Mouse (Mus musculus) CH12.LX (cell line): Measurements from ENCODE around the gene Magohb. TPM values are rescaled to one million over a fixed set of nuclear protein-coding genes. Genes with fewer than 3 reads are reported as not detected.

Source experiments
- DNase-seq: peaks from one replicate; pipeline ENCODE4 v3.0.0-alpha.2; 2013; ENCODE audit errors: extremely low read depth
- H3K27ac ChIP-seq: 2 replicates; pipeline ENCODE4 v1.5.1; 2012; ENCODE audit warnings: low read depth, mild to moderate bottlenecking, control low read depth, moderate library complexity; ENCODE audit not compliant: insufficient read depth
- H3K27me3 ChIP-seq: replicated peaks from 2 replicates; pipeline ENCODE3; 2012; ENCODE audit warnings: inconsistent platforms
- H3K36me3 ChIP-seq, 2 experiments: replicated peaks in 1 of 2; 2 replicates each; pipeline versions ENCODE3 to v1.6.1; 2012; ENCODE audit warnings: inconsistent platforms in 1 of 2, low read length in 1 of 2, mild to moderate bottlenecking in 1 of 2, mixed read lengths in 1 of 2, moderate library complexity in 1 of 2; ENCODE audit not compliant: control insufficient read depth in 1 of 2, insufficient read depth in 1 of 2
- H3K4me1 ChIP-seq, 2 experiments: 2 replicates each; pipeline ENCODE4 v1.6.1; 2012; ENCODE audit warnings: inconsistent platforms in 1 of 2, moderate library complexity in 1 of 2; ENCODE audit not compliant: insufficient read depth in 2 of 2, control insufficient read depth in 1 of 2
- H3K4me2 ChIP-seq: 2 replicates; pipeline ENCODE4 v1.6.1; 2012; ENCODE audit warnings: low read depth, mild to moderate bottlenecking, control low read depth; ENCODE audit not compliant: poor library complexity, insufficient read depth, severe bottlenecking
- H3K4me3 ChIP-seq, 3 experiments: fragments of 150-350 bp in 1 of 3; sonication (generic) in 1 of 3; replicated peaks in 1 of 3; 2 replicates each; pipeline versions ENCODE3 to v1.5.1; 2011 to 2012; ENCODE audit warnings: low read depth in 2 of 3, low read length in 2 of 3, mild to moderate bottlenecking in 2 of 3, moderate library complexity in 2 of 3, control low read depth in 1 of 3, improper control_type of control experiment in 1 of 3, inconsistent platforms in 1 of 3, mixed read lengths in 1 of 3; ENCODE audit not compliant: poor library complexity in 1 of 3
- H3K79me2 ChIP-seq: replicated peaks from 2 replicates; pipeline ENCODE4 v1.6.1; 2012; ENCODE audit warnings: mild to moderate bottlenecking, moderate library complexity; ENCODE audit not compliant: control insufficient read depth, poor library complexity, insufficient read depth, severe bottlenecking; ENCODE audit errors: extremely low read depth
- H3K9ac ChIP-seq: 2 replicates; pipeline ENCODE4 v1.6.1; 2012; ENCODE audit warnings: low read depth, mild to moderate bottlenecking, control low read depth, moderate library complexity; ENCODE audit not compliant: insufficient read depth
- H3K9me3 ChIP-seq: replicated peaks from 2 replicates; pipeline ENCODE3; 2012; ENCODE audit warnings: low read length, inconsistent platforms, mixed read lengths
- BHLHE40 ChIP-seq: IDR thresholded peaks from 2 replicates; pipeline ENCODE4 v1.6.1; 2011; ENCODE audit warnings: mild to moderate bottlenecking, low read depth, low read length, improper control_type of control experiment
- CHD2 ChIP-seq: IDR thresholded peaks from 2 replicates; pipeline ENCODE4 v1.6.1; 2011; ENCODE audit warnings: low read length, improper control_type of control experiment
- CTCF ChIP-seq, 2 experiments: IDR thresholded peaks in 1 of 2; conservative IDR thresholded peaks in 1 of 2; 2 replicates each; pipeline ENCODE4 v1.5.1; 2011 to 2012; ENCODE audit warnings: low read depth in 2 of 2, low read length in 2 of 2, improper control_type of control experiment in 1 of 2, inconsistent platforms in 1 of 2, mild to moderate bottlenecking in 1 of 2, moderate library complexity in 1 of 2
- ELF1 ChIP-seq: IDR thresholded peaks from 2 replicates; pipeline ENCODE4 v1.6.1; 2014; ENCODE audit warnings: low read depth, mild to moderate bottlenecking, inconsistent platforms, low read length, improper control_type of control experiment
- KAT2A ChIP-seq: IDR thresholded peaks from 2 replicates; pipeline ENCODE4 v1.6.1; 2012; ENCODE audit warnings: low read length, improper control_type of control experiment, inconsistent platforms; ENCODE audit not compliant: insufficient replicate concordance
- MAX ChIP-seq: IDR thresholded peaks from 2 replicates; pipeline ENCODE4 v1.6.1; 2011; ENCODE audit warnings: low read length, improper control_type of control experiment
- MAZ ChIP-seq: IDR thresholded peaks from 2 replicates; pipeline ENCODE4 v1.6.1; 2012; ENCODE audit warnings: low read depth, mild to moderate bottlenecking, inconsistent platforms, low read length, improper control_type of control experiment, moderate library complexity
- MXI1 ChIP-seq: IDR thresholded peaks from 2 replicates; pipeline ENCODE4 v1.6.1; 2011; ENCODE audit warnings: mild to moderate bottlenecking, low read depth, low read length, improper control_type of control experiment
- NELFE ChIP-seq: IDR thresholded peaks from 2 replicates; pipeline ENCODE4 v1.6.1; 2011; ENCODE audit warnings: low read depth, low read length, improper control_type of control experiment
- POLR2A ChIP-seq: IDR thresholded peaks from 2 replicates; pipeline ENCODE4 v1.6.1; 2011; ENCODE audit warnings: low read depth, mild to moderate bottlenecking, improper control_type of control experiment, low read length
- UBTF ChIP-seq: IDR thresholded peaks from 2 replicates; pipeline ENCODE4 v1.6.1; 2012; ENCODE audit warnings: low read depth, mild to moderate bottlenecking, inconsistent platforms, low read length, improper control_type of control experiment, moderate library complexity
- USF2 ChIP-seq: conservative IDR thresholded peaks from 2 replicates; pipeline ENCODE4 v1.6.1; 2011; ENCODE audit warnings: low read depth, low read length, improper control_type of control experiment
- ZC3H11A ChIP-seq: IDR thresholded peaks from 2 replicates; pipeline ENCODE4 v1.6.1; 2012; ENCODE audit warnings: low read depth, mild to moderate bottlenecking, inconsistent platforms, low read length, improper control_type of control experiment
- ZKSCAN1 ChIP-seq: IDR thresholded peaks from 2 replicates; pipeline ENCODE4 v1.6.1; 2012; ENCODE audit warnings: low read depth, inconsistent platforms, low read length, improper control_type of control experiment, borderline replicate concordance
- ZNF384 ChIP-seq: IDR thresholded peaks from 2 replicates; pipeline ENCODE4 v1.6.1; 2012; ENCODE audit warnings: low read depth, low read length, improper control_type of control experiment, inconsistent platforms
- dilution Hi-C: fragments of 300-500 bp; cut with MboI; formaldehyde crosslinking; loops from 2 replicates; pipeline ENCODE4 v1.14.3; 2020; ENCODE audit warnings: low sequenced_read_pairs; ENCODE audit not compliant: extremely low pct_unique_long_range_greater_than_20kb, extremely low pct_ligation_motif_present
- in situ Hi-C: fragments of 300-500 bp; cut with MboI; formaldehyde crosslinking; loops from 3 replicates; pipeline ENCODE4 v1.14.3; 2019; ENCODE audit warnings: low sequenced_read_pairs, low pct_ligation_motif_present, low pct_unique_long_range_greater_than_20kb, mixed read lengths
- polyA plus RNA-seq: library from polyadenylated mRNA; unstranded; fragments of >175 nt; gene quantifications from 2 replicates; pipeline ENCODE4 v1.2.1, GENCODE M21; 2012; ENCODE audit warnings: low read depth; ENCODE audit not compliant: insufficient read length
- total RNA-seq, 2 experiments: library from RNA; depleted of rRNA; stranded (reverse); fragments of 300-350 nt in 1 of 2; fragments of >200 nt in 1 of 2; gene quantifications; 2 replicates each; pipeline ENCODE4 v1.2.3; 2012 to 2014

The Magohb gene
- total and polyA plus RNA-seq, 3 experiments, result 19.6 to 78.5 (median 32.2) TPM

DNA sequence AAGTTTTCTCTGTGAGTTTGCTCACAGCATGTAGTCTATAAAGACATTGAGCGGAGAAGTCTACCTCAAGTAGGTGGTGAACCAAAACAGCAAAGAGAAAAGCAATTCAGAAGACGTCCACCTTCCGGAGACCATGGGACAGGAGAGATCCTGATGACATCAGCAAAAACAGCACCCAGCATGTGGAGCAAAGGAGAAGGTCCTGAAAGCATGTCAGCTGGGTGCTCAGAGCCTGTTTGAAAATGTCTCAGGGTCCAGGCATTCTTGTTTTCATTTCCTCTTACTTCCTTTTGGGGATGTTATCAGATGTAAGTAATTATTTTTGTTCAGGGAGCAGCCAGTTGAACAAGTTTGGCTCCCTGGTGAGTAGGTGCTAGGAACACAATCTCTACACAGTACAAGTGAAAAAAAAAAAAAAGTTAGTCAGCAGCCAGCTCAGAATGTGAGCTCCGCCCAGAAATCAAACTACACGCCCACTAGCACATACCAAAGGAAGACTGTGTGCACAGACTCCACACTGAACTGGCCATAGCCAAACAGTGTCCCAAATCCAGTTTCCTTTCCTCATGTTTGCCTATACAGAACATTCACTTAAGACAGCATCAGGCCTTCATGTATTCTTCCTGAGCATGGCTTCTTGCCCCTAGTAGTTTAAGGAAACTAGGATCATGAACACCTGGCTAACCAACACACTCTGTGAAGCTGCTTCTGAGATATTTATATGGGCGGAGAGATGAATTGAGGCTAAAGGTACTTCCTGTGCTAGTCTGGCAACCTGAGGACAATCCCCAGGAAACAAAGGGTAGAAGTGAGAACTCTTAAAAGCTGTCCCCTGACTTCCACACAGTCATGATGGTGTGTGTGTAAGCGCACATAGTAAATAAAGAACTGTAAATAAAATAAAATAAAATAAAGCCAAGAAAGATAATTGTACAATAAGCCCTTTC, 23.4 kb upstream of the Magohb start:
- Histone ChIP-seq H3K27me3 (peaks cover 48% of the 10 kb centered on the region), H3K9ac (no peak overlapping the region), H3K27ac (no peak overlapping the region), H3K9me3 (no peaks in the 10 kb centered on the region), H3K4me3 (no peak overlapping the region), H3K4me1 (no peaks in the 10 kb centered on the region), H3K4me2 (no peak overlapping the region), H3K36me3 (no peaks in the 10 kb centered on the region), H3K79me2 (no peaks in the 10 kb centered on the region)
- in situ Hi-C loops (no loop called here), dilution Hi-C loops (no loop called here)
- no peak for TF ChIP-seq MAZ
- TF ChIP-seq ZNF384, result peak; percentile 30; the same call in 1 of the 2 replicates
- no peak for TF ChIP-seq NELFE
- no peak for TF ChIP-seq CHD2
- no peak for DNase-seq

DNA sequence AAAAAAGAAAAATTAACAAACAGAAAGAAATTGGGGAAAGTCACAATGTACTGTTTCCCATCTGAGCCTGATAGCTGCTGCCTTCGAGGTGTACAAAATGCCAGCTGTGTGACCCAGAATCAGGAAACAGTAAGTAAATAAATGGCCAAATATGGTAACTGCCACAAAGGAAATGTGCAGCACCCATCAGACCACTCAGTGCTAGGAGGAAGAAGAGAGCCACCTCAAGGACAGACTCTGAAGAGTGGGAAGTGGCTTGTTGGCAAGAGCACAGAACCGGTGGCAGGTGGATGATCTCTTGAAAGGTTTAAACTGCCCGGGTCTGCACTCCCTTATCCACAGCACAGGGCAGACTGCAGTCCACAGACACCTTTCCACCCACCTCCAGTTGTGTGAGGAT, 15.0 kb upstream of the Magohb start:
- no peak overlapping the region for H3K4me2 ChIP-seq
- no peak for DNase-seq
- dilution Hi-C loops, result no loop called here

DNA sequence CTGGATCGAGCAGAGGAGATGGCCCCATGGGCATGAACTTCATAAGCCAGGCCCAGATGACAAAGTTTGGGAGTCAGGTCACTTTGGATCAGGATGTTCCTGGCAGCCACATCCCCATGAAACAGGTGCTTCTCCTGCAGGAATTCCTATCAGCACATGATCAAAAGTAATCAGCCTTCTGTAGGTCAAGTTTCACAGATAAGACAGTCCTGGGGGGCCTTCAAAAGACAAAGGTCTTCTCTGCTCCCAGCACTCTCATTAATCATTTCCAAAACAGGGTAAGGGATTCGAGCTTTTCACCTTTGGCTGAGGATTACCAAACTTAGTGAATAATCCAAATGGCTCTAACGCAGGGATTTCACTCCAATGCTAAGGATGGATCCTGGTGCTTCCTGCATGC, 11.7 kb upstream of the Magohb start:
- no peaks in the 10 kb centered on the region for H3K79me2 ChIP-seq
- H3K4me2 ChIP-seq, result no peak overlapping the region
- H3K4me1 ChIP-seq, result no peaks in the 10 kb centered on the region
- no peaks in the 10 kb centered on the region for H3K36me3 ChIP-seq
- no peaks in the 10 kb centered on the region for H3K9me3 ChIP-seq
- no peak overlapping the region for H3K27ac ChIP-seq
- no peak overlapping the region for H3K9ac ChIP-seq
- in situ Hi-C loops, result no loop called here
- H3K4me3 ChIP-seq, result no peak overlapping the region
- dilution Hi-C loops, result no loop called here
- TF ChIP-seq UBTF (no peak), POLR2A (no peak), ZC3H11A (no peak), ZKSCAN1 (no peak), MAZ (no peak), ELF1 (no peak), CTCF (conservative IDR thresholded peaks at IDR 0.05 in 1 of 2, IDR thresholded peaks at IDR 0.05 in 1 of 2; ENCODE audit: low read depth in 2 of 2, low read length in 2 of 2) (no peak), BHLHE40 (no peak), ZNF384 (no peak)
- TF ChIP-seq, all 38 proteins: peak for 0
- no peak for DNase-seq
- peaks cover 12% of the 10 kb centered on the region for H3K27me3 ChIP-seq

More for the DNA sequence above, 15.0 kb upstream of the Magohb start:
- Histone ChIP-seq H3K79me2 (no peaks in the 10 kb centered on the region), H3K27me3 (peaks cover 15% of the 10 kb centered on the region), H3K4me3 (no peak overlapping the region), H3K27ac (no peak overlapping the region), H3K4me1 (no peaks in the 10 kb centered on the region), H3K9ac (no peak overlapping the region), H3K36me3 (no peaks in the 10 kb centered on the region), H3K9me3 (no peaks in the 10 kb centered on the region)
- in situ Hi-C loops, result no loop called here
- TF ChIP-seq KAT2A (no peak), MXI1 (no peak), UBTF (no peak), MAX (no peak), USF2 (no peak), ZC3H11A (no peak)
